Mouse (Mus musculus) CH12.LX (cell line): ENCODE measurements around the gene Gpr107.

Experiments used
- CHD1 ChIP-seq: IDR thresholded peaks from 2 replicates; pipeline ENCODE4 v1.6.1; 2012; ENCODE audit warnings: low read depth, low read length, improper control_type of control experiment, inconsistent platforms
- CTCF ChIP-seq, 2 experiments: IDR thresholded peaks in 1 of 2; conservative IDR thresholded peaks in 1 of 2; 2 replicates each; pipeline ENCODE4 v1.5.1; 2011 to 2012; ENCODE audit warnings: low read depth in 2 of 2, low read length in 2 of 2, improper control_type of control experiment in 1 of 2, inconsistent platforms in 1 of 2, mild to moderate bottlenecking in 1 of 2, moderate library complexity in 1 of 2
- MYC ChIP-seq: IDR thresholded peaks from 2 replicates; pipeline ENCODE4 v1.6.1; 2011; ENCODE audit warnings: low read depth, mild to moderate bottlenecking, improper control_type of control experiment, low read length
- POLR2A ChIP-seq: IDR thresholded peaks from 2 replicates; pipeline ENCODE4 v1.6.1; 2011; ENCODE audit warnings: low read depth, mild to moderate bottlenecking, improper control_type of control experiment, low read length
- ZKSCAN1 ChIP-seq: IDR thresholded peaks from 2 replicates; pipeline ENCODE4 v1.6.1; 2012; ENCODE audit warnings: low read depth, inconsistent platforms, low read length, improper control_type of control experiment, borderline replicate concordance
- ZNF384 ChIP-seq: IDR thresholded peaks from 2 replicates; pipeline ENCODE4 v1.6.1; 2012; ENCODE audit warnings: low read depth, low read length, improper control_type of control experiment, inconsistent platforms

DNA sequence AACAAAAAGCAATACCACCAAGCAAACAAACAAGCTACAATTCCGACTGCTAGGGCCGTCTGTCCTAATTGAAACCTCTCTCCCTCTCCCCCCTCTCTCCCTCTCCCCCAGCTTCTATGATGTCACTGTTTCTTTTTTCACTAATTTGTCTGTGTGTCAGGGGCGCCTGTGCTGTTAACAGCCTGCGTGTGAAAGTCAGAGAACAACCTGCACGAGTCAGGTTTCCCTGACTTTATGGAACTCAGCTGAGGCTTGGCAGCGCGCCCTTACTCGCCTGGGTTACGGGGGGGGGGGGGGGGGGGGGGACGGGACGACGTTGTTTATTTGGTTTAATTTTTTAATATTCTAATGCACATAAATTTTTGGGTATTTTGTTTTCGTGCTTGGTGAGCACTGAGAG, 15.8 kb upstream of the Gpr107 start:
- TF ChIP-seq MYC (no peak), ZKSCAN1 (no peak), CTCF (conservative IDR thresholded peaks at IDR 0.05 in 1 of 2, IDR thresholded peaks at IDR 0.05 in 1 of 2; ENCODE audit: low read depth in 2 of 2, low read length in 2 of 2) (no peak), ZNF384 (no peak), POLR2A (no peak), CHD1 (no peak)
